Mouse (Mus musculus) ovary, postnatal 14 days (tissue): Measurements from ENCODE around the gene 1700092M07Rik.

Source experiments
- DNase-seq: peaks from one replicate; pipeline ENCODE4 v3.0.0; 2022; ENCODE audit warnings: low spot score

Gene 1700092M07Rik

GRCm38 (mm10) chr19:8742176-8742575 lies 1.7 kb downstream of the 1700092M07Rik start:
- no peak for DNase-seq

GRCm38 (mm10) chr19:8745382-8745781 lies 4.9 kb downstream of the 1700092M07Rik start:
- DNase-seq: no peak

GRCm38 (mm10) chr19:8747368-8747767 lies 6.8 kb downstream of the 1700092M07Rik start:
- no peak for DNase-seq

- DNase-seq: no peak
Measured at GRCm38 (mm10) chr19:8755652-8756051, 15.1 kb downstream of the 1700092M07Rik start.

- DNase-seq: peak; percentile 89
Measured at GRCm38 (mm10) chr19:8756635-8757387, 16.3 kb downstream of the 1700092M07Rik start, which contains the start of gene Nxf1. Gene Nxf1 (plus strand): TSS chr19:8757073.

GRCm38 (mm10) chr19:8757471-8757998 lies 17.0 kb downstream of the 1700092M07Rik start:
- DNase-seq: no peak

- DNase-seq: no peak
Measured at GRCm38 (mm10) chr19:8758899-8759298, 18.4 kb downstream of the 1700092M07Rik start.

GRCm38 (mm10) chr19:8760757-8761156 lies 20.2 kb downstream of the 1700092M07Rik start:
- no peak for DNase-seq

- DNase-seq: no peak
Measured at GRCm38 (mm10) chr19:8763276-8763675, 22.8 kb downstream of the 1700092M07Rik start.

GRCm38 (mm10) chr19:8765562-8765961 lies 25.0 kb downstream of the 1700092M07Rik start:
- no peak for DNase-seq

- DNase-seq: peak; percentile 68
Measured at GRCm38 (mm10) chr19:8770567-8771270, 30.2 kb downstream of the 1700092M07Rik start, which contains the start of gene Tmem223. Gene Tmem223 (plus strand): TSS chr19:8770996.

- DNase-seq: no peak
Measured at GRCm38 (mm10) chr19:8772996-8773395, 32.5 kb downstream of the 1700092M07Rik start.

GRCm38 (mm10) chr19:8773409-8773808 lies 32.9 kb downstream of the 1700092M07Rik start:
- DNase-seq: no peak

GRCm38 (mm10) chr19:8774086-8774835 lies 33.7 kb downstream of the 1700092M07Rik start, which contains the start of gene Tmem179b:
Gene Tmem179b (minus strand): TSS chr19:8774467.
- DNase-seq: peak; percentile 97

- no peak for DNase-seq
Measured at GRCm38 (mm10) chr19:8774951-8775421, 34.5 kb downstream of the 1700092M07Rik start.

- DNase-seq: peak; percentile 77
Measured at GRCm38 (mm10) chr19:8786008-8786781, 45.7 kb downstream of the 1700092M07Rik start, which contains the start of gene Taf6l. Gene Taf6l (minus strand): TSS chr19:8786417.

GRCm38 (mm10) chr19:8788521-8788920 lies 48.0 kb downstream of the 1700092M07Rik start:
- no peak for DNase-seq

- no peak for DNase-seq
Measured at GRCm38 (mm10) chr19:8789171-8789570, 48.7 kb downstream of the 1700092M07Rik start.

- no peak for DNase-seq
Measured at GRCm38 (mm10) chr19:8790171-8790570, 49.7 kb downstream of the 1700092M07Rik start.
